Mouse (Mus musculus) macrophage (primary cell): ENCODE results near the gene Hoxb6. TPM values are rescaled to one million over a fixed set of nuclear protein-coding genes. Genes with fewer than 3 reads are reported as not detected.
A peak's percentile ranks its signal among the peaks of the same experiment; 100 is the strongest.

ENCODE experiments used
- H3K27ac ChIP-seq: fragments of 350-480 bp; formaldehyde crosslinking; 2 replicates; pipeline ENCODE4 v1.9.0; 2021
- H3K36me3 ChIP-seq: fragments of 350-480 bp; formaldehyde crosslinking; 2 replicates; pipeline ENCODE4 v1.9.0; 2021; ENCODE audit errors: inconsistent target
- H3K4me3 ChIP-seq: fragments of 350-480 bp; formaldehyde crosslinking; 2 replicates; pipeline ENCODE4 v1.9.0; 2021; ENCODE audit errors: inconsistent target
- H3K79me2 ChIP-seq: fragments of 350-480 bp; formaldehyde crosslinking; 2 replicates; pipeline ENCODE4 v1.9.0; 2021; ENCODE audit errors: inconsistent target
- WGBS: methylation state at CpG from one replicate; pipeline ENCODE4 v1.1.7; 2026; ENCODE audit warnings: inconsistent platforms; ENCODE audit not compliant: missing documents; 5-methylcytosine and 5-hydroxymethylcytosine counted together
- polyA plus RNA-seq: library from polyadenylated mRNA; stranded (reverse); fragments of 250-400 nt; gene quantifications from 3 replicates; pipeline ENCODE4 v1.2.4, GENCODE M21; 2018; ENCODE audit warnings: inconsistent platforms

Gene Hoxb6
- polyA plus RNA-seq, 1 experiment from 2014 or later: not detected

GRCm38 (mm10) chr11:96309288-96309687, 17.0 kb downstream of the Hoxb6 start:
- 41% methylated on average over 4 of the region's 4 CpGs for WGBS
- Histone ChIP-seq H3K27ac (no peak overlapping the region), H3K79me2 (no peaks in the 10 kb centered on the region), H3K36me3 (no peaks in the 10 kb centered on the region), H3K4me3 (no peak overlapping the region)

- WGBS: 40% methylated on average over 20 of the region's 20 CpGs
- H3K4me3 ChIP-seq: no peak overlapping the region
- no peaks in the 10 kb centered on the region for H3K36me3 ChIP-seq
- H3K27ac ChIP-seq: no peak overlapping the region
- no peaks in the 10 kb centered on the region; the same call in 1 of the 2 replicates for H3K79me2 ChIP-seq
These were observed 18.1 kb downstream of the Hoxb6 start for GRCm38 (mm10) chr11:96310183-96310938.

GRCm38 (mm10) chr11:96311097-96311496, 18.8 kb downstream of the Hoxb6 start:
- Histone ChIP-seq H3K27ac (no peak overlapping the region), H3K79me2 (peaks cover 1% of the 10 kb centered on the region; the same call in 1 of the 2 replicates), H3K36me3 (no peaks in the 10 kb centered on the region), H3K4me3 (peak overlapping the region; percentile 27)
- WGBS: 14% methylated on average over 6 of the region's 6 CpGs

GRCm38 (mm10) chr11:96311520-96312417, 19.5 kb downstream of the Hoxb6 start:
- H3K4me3 ChIP-seq: peak overlapping the region; percentile 27
- WGBS: 11% methylated on average over 30 of the region's 31 CpGs
- peaks cover 8% of the 10 kb centered on the region; the same call in 1 of the 2 replicates for H3K79me2 ChIP-seq
- no peak overlapping the region for H3K27ac ChIP-seq
- H3K36me3 ChIP-seq: no peaks in the 10 kb centered on the region

GRCm38 (mm10) chr11:96313134-96313533, 20.9 kb downstream of the Hoxb6 start:
- WGBS: 93% methylated on average over 2 of the region's 2 CpGs
- Histone ChIP-seq H3K79me2 (peaks cover 13% of the 10 kb centered on the region; the same call in 1 of the 2 replicates), H3K4me3 (no peak overlapping the region), H3K36me3 (no peaks in the 10 kb centered on the region), H3K27ac (no peak overlapping the region)

- Histone ChIP-seq H3K79me2 (peaks cover 14% of the 10 kb centered on the region; the same call in 1 of the 2 replicates), H3K27ac (no peak overlapping the region), H3K4me3 (no peak overlapping the region), H3K36me3 (no peaks in the 10 kb centered on the region)
- WGBS: 57% methylated on average over 12 of the region's 12 CpGs
These were observed 21.6 kb downstream of the Hoxb6 start for GRCm38 (mm10) chr11:96313806-96314428.

- WGBS: 9% methylated on average over 33 of the region's 34 CpGs
- Histone ChIP-seq H3K36me3 (no peaks in the 10 kb centered on the region), H3K79me2 (peaks cover 14% of the 10 kb centered on the region; the same call in 1 of the 2 replicates), H3K27ac (no peak overlapping the region), H3K4me3 (peak overlapping the region; percentile 34)
These were observed 22.5 kb downstream of the Hoxb6 start for GRCm38 (mm10) chr11:96314671-96315343.

- Histone ChIP-seq H3K27ac (no peak overlapping the region), H3K36me3 (no peaks in the 10 kb centered on the region), H3K79me2 (peaks cover 14% of the 10 kb centered on the region; the same call in 1 of the 2 replicates), H3K4me3 (peak overlapping the region; percentile 34)
- 46% methylated on average over 5 of the region's 5 CpGs for WGBS
These were observed 23.0 kb downstream of the Hoxb6 start for GRCm38 (mm10) chr11:96315344-96315681.

GRCm38 (mm10) chr11:96316696-96317607, 24.7 kb downstream of the Hoxb6 start:
- Histone ChIP-seq H3K4me3 (no peak overlapping the region), H3K36me3 (no peaks in the 10 kb centered on the region), H3K27ac (no peak overlapping the region), H3K79me2 (peaks cover 14% of the 10 kb centered on the region; the same call in 1 of the 2 replicates)
- 82% methylated on average over 18 of the region's 18 CpGs for WGBS

- H3K36me3 ChIP-seq: no peaks in the 10 kb centered on the region
- H3K79me2 ChIP-seq: peaks cover 14% of the 10 kb centered on the region; the same call in 1 of the 2 replicates
- H3K27ac ChIP-seq: peak within 1 kb of the TSS; percentile 69
- peak within 1 kb of the TSS; percentile 81 for H3K4me3 ChIP-seq
- 31% methylated on average over 28 of the region's 28 CpGs for WGBS
These were observed 25.5 kb downstream of the Hoxb6 start, which contains the start of gene Hoxb4 for GRCm38 (mm10) chr11:96317608-96318367. Gene Hoxb4, plus strand, starts transcription at chr11:96318267.

GRCm38 (mm10) chr11:96318368-96319070, 26.2 kb downstream of the Hoxb6 start:
- peak overlapping the region; percentile 69 for H3K27ac ChIP-seq
- under 1% methylated on average over 30 of the region's 45 CpGs for WGBS
- H3K36me3 ChIP-seq: no peaks in the 10 kb centered on the region

More at GRCm38 (mm10) chr11:96318368-96319070, 26.2 kb downstream of the Hoxb6 start:
- H3K79me2 ChIP-seq: peaks cover 14% of the 10 kb centered on the region; the same call in 1 of the 2 replicates
- peak overlapping the region; percentile 81 for H3K4me3 ChIP-seq
